Comparison of ENCODE assay signal across 7 mouse cellular contexts in genomic region chr5:21186821-21187220, GRCm38 (mm10). TPM values are rescaled to one million over a fixed set of nuclear protein-coding genes. Genes with fewer than 3 reads are reported as not detected.
DNase-seq lines count a peak whose midpoint lies in the region; ATAC-seq and TF ChIP-seq lines count a peak whose summit lies in the region.

No protein-coding gene starts in this region.

- peak; percentile 13 for DNase-seq in thymus, postnatal 14 days
- no peak for DNase-seq in thymus, adult 2 months
- DNase-seq in ovary, postnatal 10 days (ENCODE audit: low spot score), result no peak
- DNase-seq in right cerebral cortex, postnatal 4 days, result no peak

- no peak for ATAC-seq in embryonic facial prominence, embryonic 15.5 days (ENCODE audit: insufficient number of reproducible peaks, low FRiP score, low TSS enrichment, low read depth)
- ATAC-seq in liver, embryonic 12.5 days, result no peak
- no peak for ATAC-seq in erythroid progenitor cell, adult 5-6 weeks (replicated peaks; ENCODE audit: low FRiP score, poor library complexity, severe bottlenecking)

- H3K27ac ChIP-seq in thymus, adult 2 months (ENCODE audit: control insufficient read depth, insufficient read depth, low read length), result no peak overlapping the region
- no peak overlapping the region for H3K27ac ChIP-seq in embryonic facial prominence, embryonic 15.5 days (replicated peaks)
- H3K27ac ChIP-seq in liver, embryonic 12.5 days, result no peak overlapping the region

- TF ChIP-seq POLR2A in thymus, adult 2 months (IDR thresholded peaks at IDR 0.05; ENCODE audit: control insufficient read depth, extremely low read depth, insufficient read depth, low read length, poor library complexity), result no peak

- TF ChIP-seq CTCF in thymus, adult 2 months (IDR thresholded peaks at IDR 0.05; ENCODE audit: borderline replicate concordance, control insufficient read depth, extremely low read depth, insufficient read depth, low read length, poor library complexity), result no peak

- H3K4me1 ChIP-seq in thymus, adult 2 months (replicated peaks; ENCODE audit: control insufficient read depth, insufficient read depth, low read length), result peaks cover 10% of the 10 kb centered on the region
- H3K4me1 ChIP-seq in embryonic facial prominence, embryonic 15.5 days, result peaks cover 14% of the 10 kb centered on the region; the same call in 1 of the 2 replicates
- H3K4me1 ChIP-seq in liver, embryonic 12.5 days, result peaks cover 13% of the 10 kb centered on the region

- H3K9me3 ChIP-seq in embryonic facial prominence, embryonic 15.5 days (replicated peaks), result no peaks in the 10 kb centered on the region
- no peaks in the 10 kb centered on the region for H3K9me3 ChIP-seq in liver, embryonic 12.5 days (replicated peaks)

- H3K36me3 ChIP-seq in thymus, adult 2 months (ENCODE audit: control insufficient read depth, insufficient read depth, low read length), result no peaks in the 10 kb centered on the region
- H3K36me3 ChIP-seq in embryonic facial prominence, embryonic 15.5 days, result no peaks in the 10 kb centered on the region
- H3K36me3 ChIP-seq in liver, embryonic 12.5 days, result no peaks in the 10 kb centered on the region

- peak overlapping the region; percentile 92 for H3K4me2 ChIP-seq in embryonic facial prominence, embryonic 15.5 days (replicated peaks)
- H3K4me2 ChIP-seq in liver, embryonic 12.5 days, result peak overlapping the region; percentile 90

- H3K9ac ChIP-seq in embryonic facial prominence, embryonic 15.5 days, result no peak overlapping the region
- H3K9ac ChIP-seq in liver, embryonic 12.5 days, result no peak overlapping the region

- H3K4me3 ChIP-seq in thymus, adult 2 months (ENCODE audit: control insufficient read depth, insufficient read depth, low read length), result no peak overlapping the region
- peak overlapping the region; percentile 57 for H3K4me3 ChIP-seq in embryonic facial prominence, embryonic 15.5 days (replicated peaks)
- peak overlapping the region; percentile 64 for H3K4me3 ChIP-seq in liver, embryonic 12.5 days

- WGBS in thymus, adult 2 months, result 6% methylated on average over 4 of the region's 4 CpGs
- WGBS in embryonic facial prominence, embryonic 15.5 days, result 8% methylated on average over 4 of the region's 4 CpGs
- WGBS in liver, embryonic 12.5 days (ENCODE audit: insufficient replicate concordance), result 13% methylated on average over 4 of the region's 4 CpGs

- H3K27me3 ChIP-seq in thymus, adult 2 months (ENCODE audit: control insufficient read depth, insufficient read depth, low read length), result no peaks in the 10 kb centered on the region
- H3K27me3 ChIP-seq in embryonic facial prominence, embryonic 15.5 days, result no peaks in the 10 kb centered on the region
- H3K27me3 ChIP-seq in liver, embryonic 12.5 days (replicated peaks), result peaks cover 5% of the 10 kb centered on the region; the same call in 1 of the 2 replicates

RNA-seq across cellular contexts. Expression of gene Gsap, which starts 0.8 kb away (rescaled TPM):
- polyA plus RNA-seq in thymus, adult 2 months (2012; rRNA removed), result 3.2 and 4.3 TPM in 2 replicates
- 3.1 and 3.6 TPM in 2 replicates for polyA plus RNA-seq in embryonic facial prominence, embryonic 15.5 days (2015; fragmentation: Nextera tagmentation; extraction: Ambion mirVana)
- polyA plus RNA-seq in liver, embryonic 12.5 days (2016; fragmentation: Nextera tagmentation; extraction: Ambion mirVana), result 2.6 and 2.7 TPM in 2 replicates
- 3.2 and 7.5 TPM in 2 replicates for total RNA-seq in erythroid progenitor cell, adult 5-6 weeks (2015; ENCODE audit: low replicate concordance)
- 2.3 and 3.9 TPM in 2 replicates for total RNA-seq in erythroid progenitor cell, adult 5-6 weeks (2017; ENCODE audit: low replicate concordance)
